Mouse (Mus musculus) brain, adult 2 months (tissue): ENCODE measurements around the gene Arg2.

Experiments
- DNase-seq: peaks from one replicate; pipeline ENCODE4 v3.0.0; 2011; ENCODE audit warnings: low read depth, low spot score

The Arg2 gene

DNA sequence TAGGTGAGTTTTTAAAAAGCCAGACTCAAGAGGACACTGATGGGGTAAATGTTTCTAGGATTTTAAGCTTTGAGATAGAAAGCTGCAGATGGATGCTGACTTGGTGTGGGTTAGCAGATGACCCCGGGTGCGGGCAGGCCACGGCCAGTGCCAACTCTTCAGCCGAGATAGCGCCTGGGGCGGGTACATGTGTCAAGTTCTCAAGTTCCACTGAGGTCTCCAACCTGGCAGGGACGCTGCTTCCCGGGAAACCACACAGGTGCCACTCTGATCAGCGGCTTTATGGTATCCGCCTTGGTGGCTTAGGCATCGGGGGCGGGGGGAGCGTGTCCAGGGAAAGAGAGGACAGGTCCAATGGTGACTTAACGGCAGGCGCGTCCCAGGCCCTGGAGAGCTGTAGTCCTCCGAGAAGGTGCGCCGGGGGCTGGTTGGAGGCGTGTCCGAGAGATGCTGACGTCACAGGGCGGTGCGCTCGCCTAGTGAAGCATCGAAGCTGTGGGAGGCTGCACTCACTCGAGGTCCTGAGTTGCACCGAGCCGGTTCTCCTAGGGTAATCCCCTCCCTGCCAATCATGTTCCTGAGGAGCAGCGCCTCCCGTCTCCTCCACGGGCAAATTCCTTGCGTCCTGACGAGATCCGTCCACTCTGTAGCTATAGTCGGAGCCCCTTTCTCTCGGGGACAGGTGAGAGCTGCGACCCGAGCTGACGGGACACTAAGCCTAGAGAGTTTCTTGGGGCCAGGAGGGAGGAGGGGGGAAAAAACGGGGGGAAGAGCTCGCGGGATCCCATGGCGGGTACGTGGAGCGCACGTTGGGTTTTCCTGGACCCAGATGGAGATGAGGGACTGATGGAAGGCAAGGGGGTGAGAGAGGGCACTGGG, at the start of gene Arg2:
Gene Arg2, plus strand, starts transcription at position 479 of the 879 bp plus-strand sequence.
- peak; percentile 85 for DNase-seq

DNA sequence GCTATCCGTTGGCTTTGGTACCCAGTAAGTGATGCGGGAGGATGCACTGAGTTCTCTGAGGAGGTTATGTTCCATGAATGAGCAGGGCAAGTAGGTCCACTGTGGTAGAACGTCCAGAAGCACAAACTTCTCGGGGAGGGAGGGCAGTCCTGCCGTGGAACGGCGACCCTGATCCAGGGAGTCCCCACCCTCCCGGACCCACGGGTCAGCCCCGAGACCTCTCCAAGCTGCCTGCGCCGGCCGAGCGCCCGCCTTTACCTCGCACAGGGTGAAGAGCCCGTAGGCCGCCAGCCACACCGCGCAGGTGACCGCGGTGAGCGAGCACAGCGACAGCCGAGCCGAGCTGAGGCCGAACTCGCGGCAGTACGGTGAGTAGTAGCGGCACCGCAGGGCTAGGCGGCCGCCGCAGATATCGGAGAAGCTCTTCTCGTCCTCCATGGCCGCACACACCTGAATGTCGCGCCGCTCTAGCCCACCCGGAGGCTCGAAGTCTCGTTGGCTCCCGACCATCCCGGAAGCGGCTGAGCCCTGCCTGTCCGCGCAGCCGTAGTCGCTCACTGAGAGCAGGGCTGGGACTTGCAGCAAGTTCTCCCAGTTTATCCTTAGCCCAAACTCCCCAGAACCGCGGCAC, 41.3 kb upstream of the Arg2 start, which contains the start of gene Pigh:
Gene Pigh, minus strand, starts transcription at position 470 of the 631 bp plus-strand sequence.
- peak; percentile 97 for DNase-seq

GRCm38 (mm10) chr12:79092569-79092968, 38.0 kb upstream of the Arg2 start:
- DNase-seq, result peak; percentile 60

DNA sequence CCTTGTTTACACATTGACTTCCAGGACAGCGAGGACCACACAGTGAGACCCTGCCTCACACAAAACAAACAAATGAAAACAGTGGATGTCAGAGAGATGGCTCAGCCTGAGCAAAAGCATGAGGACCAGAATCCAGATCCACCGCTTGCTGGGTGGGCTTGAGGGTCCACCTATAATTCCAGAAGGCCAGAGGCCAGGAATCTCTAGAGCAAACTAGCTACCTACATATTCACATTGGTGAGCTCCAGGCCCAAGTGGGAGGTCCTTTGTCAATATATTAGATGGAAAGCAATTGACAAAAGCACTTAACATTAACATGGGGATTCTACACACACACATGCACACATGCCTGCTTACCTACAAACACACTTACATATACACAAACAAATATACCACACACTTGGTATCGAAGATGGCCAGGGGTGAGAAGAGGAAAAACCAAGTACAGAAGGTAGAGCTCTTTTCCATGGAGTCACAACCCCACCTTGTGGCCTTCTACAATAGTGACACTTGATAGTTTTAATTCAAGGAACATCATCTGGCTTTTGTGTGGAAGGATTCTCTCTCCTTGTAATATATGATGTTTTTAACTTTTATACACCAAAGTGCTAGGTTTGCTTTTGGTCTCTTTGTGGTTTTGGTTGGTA, 33.3 kb upstream of the Arg2 start:
- DNase-seq, result peak; percentile 77

- no peak for DNase-seq
Measured at GRCm38 (mm10) chr12:79103773-79104172, 26.8 kb upstream of the Arg2 start.

- DNase-seq, result no peak
Measured at GRCm38 (mm10) chr12:79104544-79104943, 26.0 kb upstream of the Arg2 start.

DNA sequence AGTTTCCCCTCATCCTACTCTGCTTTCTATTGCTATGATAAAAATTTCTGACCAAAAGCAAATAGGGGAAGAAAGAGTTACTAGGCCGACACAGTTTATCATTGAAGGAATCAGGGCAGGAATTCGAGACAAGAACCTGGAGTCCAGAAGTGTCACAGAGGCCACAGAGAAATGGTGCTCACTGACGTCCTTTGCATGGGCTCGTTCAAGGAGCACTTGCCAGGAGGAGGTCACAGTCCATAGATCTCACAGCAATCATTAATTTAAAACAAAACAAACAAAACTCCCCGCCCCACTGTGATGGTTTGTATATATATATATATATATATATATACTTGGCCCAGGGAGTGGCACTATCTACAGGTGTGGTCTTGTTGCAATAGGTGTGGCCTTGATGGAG, 25.3 kb upstream of the Arg2 start:
- no peak for DNase-seq

- no peak for DNase-seq
Measured at GRCm38 (mm10) chr12:79118991-79119390, 11.6 kb upstream of the Arg2 start.

DNA sequence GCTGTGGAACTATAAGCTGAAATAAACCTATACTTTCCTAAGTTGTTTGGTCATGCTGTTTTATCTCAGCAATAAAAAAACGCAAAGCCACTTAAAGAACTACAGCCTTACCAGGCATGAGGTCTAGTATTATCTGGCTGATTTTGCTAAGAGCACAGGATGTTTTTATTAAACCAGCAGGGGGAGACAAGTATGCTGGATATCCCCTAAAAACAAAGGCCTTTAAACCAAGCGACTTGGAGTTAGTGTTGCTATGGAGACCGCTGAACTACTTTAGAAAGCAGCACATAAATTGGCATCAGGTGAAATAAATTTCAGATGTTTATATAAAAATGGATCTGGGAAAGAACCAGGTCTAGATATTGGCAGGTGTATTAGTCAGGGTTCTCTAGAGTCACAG, 7.8 kb upstream of the Arg2 start:
- DNase-seq, result peak; percentile 75

- DNase-seq, result peak; percentile 13
Measured at GRCm38 (mm10) chr12:79131178-79131675, 650 bp downstream of the Arg2 start.

DNA sequence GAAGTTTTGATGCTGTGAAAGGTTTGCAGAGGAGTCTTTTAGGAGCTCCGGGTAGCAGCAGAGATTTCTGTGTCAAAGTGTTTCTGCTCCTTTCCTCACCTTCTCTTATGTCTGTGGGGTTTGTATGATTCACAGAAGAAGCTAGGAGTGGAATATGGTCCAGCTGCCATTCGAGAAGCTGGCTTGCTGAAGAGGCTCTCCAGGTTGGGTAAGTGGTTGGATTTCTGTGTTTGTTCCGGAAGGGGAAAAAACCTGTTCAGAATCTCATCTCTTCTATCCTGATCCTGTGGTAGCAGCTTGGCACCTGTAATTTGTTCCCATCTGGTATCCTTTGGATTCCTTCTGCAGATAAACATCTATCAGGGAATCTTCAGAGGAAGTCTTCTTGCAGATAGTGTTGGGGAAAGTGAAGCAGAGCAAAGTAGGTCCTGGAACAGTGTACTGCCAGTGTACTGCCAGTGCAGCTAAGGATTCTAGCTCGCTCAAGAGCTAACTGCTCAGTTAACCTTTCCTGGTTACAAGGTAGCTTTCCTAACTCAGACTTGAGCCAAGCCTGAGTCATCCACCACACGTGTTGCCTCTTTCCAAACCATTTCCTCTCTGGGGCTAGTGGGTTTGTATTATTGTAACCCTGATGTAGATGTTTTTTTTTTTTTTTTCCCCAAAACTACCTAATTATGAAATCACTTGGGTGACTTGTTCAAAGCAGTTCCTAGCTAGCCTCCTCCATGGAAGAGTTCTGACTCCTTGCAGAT, 1.3 kb downstream of the Arg2 start:
- DNase-seq, result peak; percentile 18

- DNase-seq, result peak; percentile 38
Measured at GRCm38 (mm10) chr12:79134676-79135075, 4.1 kb downstream of the Arg2 start.

DNA sequence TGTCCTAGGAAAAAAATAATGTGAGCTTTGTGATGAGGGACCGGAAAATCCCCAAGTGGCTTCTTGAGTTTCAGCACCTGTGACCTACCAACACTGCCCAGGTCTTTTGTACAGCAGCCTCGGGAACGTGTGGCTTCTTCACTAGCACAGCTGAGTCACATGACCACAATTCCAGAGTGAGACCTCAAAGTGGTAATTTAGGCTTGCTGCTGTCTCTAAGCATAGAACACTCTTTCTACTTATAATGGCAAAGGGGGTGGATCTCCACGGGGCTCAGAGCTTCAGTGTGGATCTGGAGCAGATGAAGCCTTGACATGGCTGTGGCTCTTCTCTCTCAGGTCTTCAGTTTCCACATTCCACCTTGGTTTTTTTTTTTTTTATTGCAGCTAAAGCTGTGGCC, 4.5 kb downstream of the Arg2 start:
- DNase-seq, result peak; percentile 76

- DNase-seq, result no peak
Measured at GRCm38 (mm10) chr12:79136949-79137348, 6.4 kb downstream of the Arg2 start.

DNA sequence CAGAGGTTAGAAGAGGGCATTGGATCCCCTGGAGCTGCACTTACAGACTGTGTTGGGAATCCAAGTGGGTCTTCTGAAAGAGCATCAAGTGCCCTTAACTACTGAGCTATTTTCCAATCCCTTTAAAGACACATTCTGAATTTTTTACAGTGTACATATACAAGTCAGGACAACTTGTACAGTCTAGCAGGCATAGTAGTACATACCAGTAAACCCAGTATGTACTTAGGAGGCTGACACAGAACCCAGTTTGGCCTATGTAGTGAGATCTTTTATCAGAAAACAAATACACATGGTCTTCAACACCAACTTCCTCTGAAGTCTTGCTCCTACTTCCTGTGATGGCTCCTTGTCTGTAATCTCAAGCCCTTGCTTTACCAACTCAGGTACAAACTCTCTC, 8.4 kb downstream of the Arg2 start:
- no peak for DNase-seq

GRCm38 (mm10) chr12:79139417-79139816, 8.8 kb downstream of the Arg2 start:
- no peak for DNase-seq

GRCm38 (mm10) chr12:79140811-79141210, 10.2 kb downstream of the Arg2 start:
- DNase-seq, result no peak

DNA sequence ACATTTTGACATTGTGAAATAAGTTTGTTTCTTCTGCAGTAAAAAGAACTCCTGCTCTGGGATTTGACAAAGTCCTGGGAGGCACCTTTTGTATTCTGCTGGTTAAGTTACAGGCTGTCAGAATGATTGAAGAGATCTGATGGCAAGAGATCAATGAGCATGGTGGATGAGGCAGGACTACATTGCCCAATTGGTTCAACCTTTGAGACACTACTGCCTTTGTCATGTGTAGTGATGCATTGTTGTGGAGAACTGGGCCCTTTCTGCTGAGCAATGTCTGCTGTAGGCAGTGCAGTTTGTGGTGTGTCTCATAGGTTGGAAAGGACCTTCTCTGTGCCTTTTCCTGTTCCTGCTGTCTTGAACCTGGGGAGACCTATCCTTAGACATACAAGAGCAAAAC, 10.8 kb downstream of the Arg2 start:
- no peak for DNase-seq

DNA sequence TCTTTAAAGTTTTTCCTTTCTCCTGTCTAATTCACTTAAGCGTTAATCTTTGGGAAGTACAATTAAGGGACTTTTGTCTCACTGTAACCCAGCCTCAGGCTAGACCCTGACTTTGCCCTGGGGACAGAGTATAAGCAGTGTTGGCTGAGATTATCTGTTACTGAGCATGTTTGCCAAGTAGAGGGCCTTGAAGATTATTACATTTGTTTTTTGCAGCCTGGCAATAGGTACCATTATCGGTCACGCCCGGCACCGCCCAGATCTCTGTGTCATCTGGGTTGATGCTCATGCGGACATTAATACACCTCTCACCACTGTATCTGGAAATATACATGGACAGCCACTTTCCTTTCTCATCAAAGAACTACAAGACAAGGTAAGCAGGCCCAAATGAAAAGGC, 19.1 kb downstream of the Arg2 start:
- DNase-seq, result no peak

DNA sequence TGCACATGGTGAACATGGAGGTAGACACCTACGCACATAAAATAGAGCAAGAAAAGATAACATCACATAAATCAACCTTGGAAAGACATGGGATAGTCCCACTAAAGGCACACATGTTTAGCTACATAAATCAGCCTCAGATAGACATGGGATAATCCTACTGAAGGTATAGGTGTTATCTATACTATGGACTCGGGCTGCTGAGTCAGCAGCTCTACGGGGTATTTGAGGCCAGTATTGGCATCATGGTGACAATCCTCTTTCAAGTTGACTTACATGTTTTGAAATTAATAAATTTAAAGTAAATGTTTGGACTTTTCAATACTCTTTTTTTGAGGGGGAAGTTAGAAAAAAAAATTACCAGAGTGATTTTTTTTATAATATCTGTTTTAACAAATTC, 32.3 kb downstream of the Arg2 start:
- no peak for DNase-seq

- DNase-seq, result no peak
Measured at GRCm38 (mm10) chr12:79169173-79169572, 38.6 kb downstream of the Arg2 start.

DNA sequence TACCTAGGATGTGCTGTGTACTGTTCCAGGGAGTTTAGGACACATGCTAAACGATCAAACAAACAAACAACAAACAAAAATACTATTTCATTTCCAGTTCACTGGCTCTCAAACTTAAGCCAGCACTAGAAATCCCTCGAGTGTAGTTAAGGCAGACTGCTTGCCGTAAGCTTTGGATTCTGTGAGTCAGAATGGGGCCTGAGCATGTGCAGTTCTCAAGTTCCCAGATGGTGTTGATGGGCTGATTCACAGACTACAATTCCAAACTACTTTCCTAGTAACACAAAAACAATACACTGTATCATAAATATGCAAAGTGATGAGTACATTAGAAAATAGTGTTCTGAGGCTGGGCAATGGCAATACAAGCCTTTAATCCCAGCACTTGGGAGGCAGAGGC, 39.8 kb downstream of the Arg2 start:
- peak; percentile 77 for DNase-seq
